Mouse (Mus musculus) embryonic fibroblast, embryonic 13.5 days (primary cell): ENCODE measurements at regions not wholly inside any gene's neighbourhood (a gene's known extent, or its start where the extent isn't known, plus 50 kb on each side); places are given as distances from the start of the nearest gene placed in this dataset.

Source experiments
- CTCF ChIP-seq: IDR thresholded peaks from 2 replicates; pipeline ENCODE4 v1.5.1; 2011; ENCODE audit warnings: mild to moderate bottlenecking, control low read depth, low read length, moderate library complexity, borderline replicate concordance; ENCODE audit not compliant: insufficient read depth
- POLR2A ChIP-seq: IDR thresholded peaks from 2 replicates; pipeline ENCODE4 v1.6.1; 2011; ENCODE audit warnings: low read depth, mild to moderate bottlenecking, control low read depth, low read length, moderate library complexity

DNA sequence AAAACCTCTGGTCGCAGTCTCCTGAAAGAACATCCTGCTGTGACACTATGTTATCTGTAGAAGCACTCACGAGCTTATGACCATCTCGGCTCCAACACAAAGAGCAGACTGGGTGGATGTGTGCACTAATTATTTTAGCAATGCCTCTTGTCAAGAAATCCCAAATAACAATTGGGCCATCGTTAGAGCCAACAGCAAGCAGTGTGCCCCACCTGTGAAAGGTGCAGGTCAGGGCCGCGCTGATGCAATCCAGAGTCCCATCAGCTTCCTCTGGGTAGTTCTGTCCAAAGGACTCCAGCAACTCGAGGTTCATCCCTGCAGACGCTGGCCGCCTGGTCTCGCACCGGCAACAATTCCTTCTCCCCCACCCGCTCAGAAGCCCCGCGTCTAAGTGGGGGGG, 54.6 kb downstream of the Gm11983 start:
- TF ChIP-seq POLR2A (no peak), CTCF (no peak)
